Mouse (Mus musculus) liver (tissue): ENCODE measurements around the gene Depdc1b.

ENCODE experiments used
- DNase-seq: peaks from one replicate; pipeline ENCODE4 v3.0.0-alpha.2; 2020; ENCODE audit warnings: mixed read lengths

Depdc1b gene

DNA sequence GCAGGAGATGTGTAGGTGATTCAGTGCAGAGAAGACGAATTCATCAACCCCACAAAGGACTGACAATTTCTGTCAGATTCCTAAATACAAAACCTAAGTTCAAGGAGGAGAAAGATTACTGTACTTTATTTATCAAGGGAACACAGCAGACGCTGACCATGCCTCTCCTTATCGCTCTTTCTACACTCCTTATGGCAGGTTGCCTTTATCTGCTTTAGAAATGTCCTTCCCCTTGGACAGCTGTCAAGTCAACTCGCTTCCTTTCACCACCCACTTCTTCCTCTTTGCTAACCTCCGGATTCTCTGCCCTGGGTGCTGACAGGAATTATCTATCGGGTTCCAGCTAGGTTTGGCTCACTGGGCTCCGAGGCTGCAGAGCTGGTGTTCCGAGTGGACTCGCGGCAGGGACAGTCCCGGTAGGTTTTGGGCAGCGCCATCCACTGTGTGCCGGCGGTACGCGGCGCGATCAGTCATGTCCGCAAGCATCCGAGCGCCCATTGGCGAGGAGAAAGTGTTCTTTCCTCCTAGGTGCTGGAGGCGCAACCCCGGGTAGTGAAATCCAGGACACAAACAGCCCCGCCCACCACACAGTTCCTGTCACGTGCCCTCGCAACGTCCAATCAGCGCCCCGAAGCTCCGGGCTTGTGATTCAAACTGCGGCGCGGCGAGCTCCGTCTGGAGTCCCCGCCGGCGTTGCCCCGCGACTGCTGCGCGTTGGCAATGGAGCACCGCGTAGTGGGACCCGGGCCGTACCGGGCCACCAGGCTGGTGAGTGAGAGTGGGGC, at the start of gene Depdc1b:
Depdc1b (plus strand) TSS at position 631 of the 785 bp plus-strand sequence.
- peak; percentile 97 for DNase-seq

- DNase-seq, result no peak
These were observed 48.1 kb upstream of the Depdc1b start for GRCm38 (mm10) chr13:108267841-108268634.

DNA sequence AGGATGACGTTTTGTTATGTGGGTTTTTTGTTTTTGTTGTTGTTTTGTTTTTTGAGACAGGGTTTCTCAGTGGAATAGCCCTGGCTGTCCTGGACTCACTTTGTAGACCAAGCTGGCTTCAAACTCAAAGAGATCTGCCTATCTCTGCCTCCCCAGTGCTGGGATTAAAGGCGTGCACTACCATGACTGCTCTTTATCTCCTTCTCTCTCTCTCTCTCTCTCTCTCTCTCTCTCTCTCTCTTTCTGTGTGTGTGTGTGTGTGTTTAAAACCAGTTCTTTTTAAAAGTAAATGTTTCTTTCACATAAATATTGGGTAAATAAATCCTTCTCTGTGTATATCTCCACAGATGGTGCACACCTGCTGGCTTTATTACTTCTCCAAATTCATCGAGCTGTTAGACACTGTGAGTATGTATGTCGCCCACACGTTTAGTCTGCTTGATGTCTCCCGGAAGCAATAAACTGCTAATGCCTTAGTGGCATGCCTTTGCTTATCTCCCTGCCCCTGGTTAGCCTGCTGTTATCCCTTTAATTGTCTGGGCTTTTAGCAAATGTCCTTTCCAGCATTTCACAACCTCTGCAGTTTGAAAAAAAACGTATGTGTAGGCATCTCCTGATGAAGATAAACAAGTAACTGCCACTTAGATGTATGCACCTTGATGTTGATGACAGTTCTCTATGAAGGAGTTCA, 44.5 kb upstream of the Depdc1b start:
- no peak for DNase-seq

DNA sequence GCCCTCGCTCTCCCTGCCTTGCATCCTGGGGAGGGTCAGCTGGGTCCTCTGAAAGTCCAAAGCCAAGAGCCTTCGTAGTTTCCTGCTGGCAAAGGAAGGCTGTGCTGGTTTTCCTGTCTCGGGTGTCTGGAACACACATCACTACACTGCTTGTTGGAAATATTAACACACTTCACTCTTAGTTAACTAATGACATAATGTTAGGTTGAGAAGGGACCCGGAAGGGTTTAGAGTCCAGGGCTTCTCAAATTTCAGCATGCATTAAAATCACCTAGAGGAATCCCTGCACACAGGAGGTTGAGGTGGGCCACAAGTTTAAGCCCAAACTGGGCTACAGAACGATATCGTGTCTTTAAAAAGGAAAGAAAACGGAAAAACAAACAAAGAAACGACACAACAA, 43.8 kb upstream of the Depdc1b start:
- no peak for DNase-seq

DNA sequence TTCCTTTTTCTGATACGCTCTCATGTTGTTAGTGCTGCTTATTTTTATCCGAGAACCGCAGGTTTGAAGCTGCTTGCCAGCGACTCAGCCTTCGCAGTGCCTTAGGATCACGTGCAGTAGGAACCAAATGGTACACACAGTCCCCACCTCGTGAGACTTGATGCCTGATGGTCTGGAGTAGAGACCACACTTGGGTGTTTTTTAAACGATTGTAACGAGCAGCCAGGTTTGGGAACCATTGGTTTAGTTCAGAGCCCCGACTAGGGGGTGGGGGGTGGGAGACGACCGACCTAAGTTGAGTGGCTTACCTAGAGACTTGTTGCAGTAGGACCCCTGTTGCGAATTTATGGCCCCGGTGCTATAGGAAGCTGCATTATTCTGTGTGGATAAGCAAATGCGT, 43.1 kb upstream of the Depdc1b start:
- no peak for DNase-seq

- no peak for DNase-seq
These were observed 42.7 kb upstream of the Depdc1b start for GRCm38 (mm10) chr13:108273456-108273855.

- DNase-seq, result no peak
These were observed 39.6 kb upstream of the Depdc1b start for GRCm38 (mm10) chr13:108276561-108276960.

DNA sequence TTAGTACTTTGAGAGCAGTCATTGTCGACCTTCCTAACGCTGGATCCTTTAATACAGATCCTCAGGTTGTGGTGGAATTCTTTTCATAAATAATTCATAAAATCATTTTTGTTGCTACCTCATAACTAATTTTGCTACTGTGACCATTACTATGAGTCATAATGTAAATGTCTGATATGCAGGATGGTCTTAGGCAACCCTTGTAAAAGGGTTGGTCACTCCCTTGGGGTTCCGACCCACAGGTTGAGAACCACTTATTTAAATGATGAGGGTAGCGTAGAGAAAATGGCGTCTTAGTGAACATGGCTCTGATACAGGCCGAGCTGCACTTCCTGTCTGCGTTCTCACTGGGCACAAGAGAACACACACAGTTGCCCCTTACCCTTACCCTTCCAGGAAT, 38.8 kb upstream of the Depdc1b start:
- no peak for DNase-seq

- no peak for DNase-seq
These were observed 37.5 kb upstream of the Depdc1b start for GRCm38 (mm10) chr13:108278592-108278991.

GRCm38 (mm10) chr13:108284312-108284711, 31.8 kb upstream of the Depdc1b start:
- no peak for DNase-seq

DNA sequence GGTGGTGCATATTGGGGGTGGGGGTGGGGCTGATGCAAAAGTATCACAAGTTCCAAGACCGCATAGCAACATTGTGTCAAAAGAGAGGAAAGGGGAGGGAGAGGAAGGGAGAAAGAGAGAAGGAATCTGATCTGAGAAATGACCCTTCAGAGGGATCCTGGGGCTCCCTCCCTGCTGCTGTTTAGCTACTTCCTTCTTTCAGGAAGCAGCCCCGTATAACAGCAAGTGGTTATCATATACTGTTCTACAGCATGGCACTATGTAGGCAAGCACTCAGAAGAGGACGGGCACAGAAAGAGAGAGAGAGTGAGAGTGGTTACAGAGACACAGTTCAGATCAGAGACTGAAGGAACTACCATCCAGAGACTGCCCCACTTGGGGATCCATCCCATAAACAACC, 28.2 kb upstream of the Depdc1b start:
- no peak for DNase-seq

GRCm38 (mm10) chr13:108289436-108289835, 26.7 kb upstream of the Depdc1b start:
- no peak for DNase-seq

GRCm38 (mm10) chr13:108290314-108290713, 25.8 kb upstream of the Depdc1b start:
- DNase-seq, result no peak

DNA sequence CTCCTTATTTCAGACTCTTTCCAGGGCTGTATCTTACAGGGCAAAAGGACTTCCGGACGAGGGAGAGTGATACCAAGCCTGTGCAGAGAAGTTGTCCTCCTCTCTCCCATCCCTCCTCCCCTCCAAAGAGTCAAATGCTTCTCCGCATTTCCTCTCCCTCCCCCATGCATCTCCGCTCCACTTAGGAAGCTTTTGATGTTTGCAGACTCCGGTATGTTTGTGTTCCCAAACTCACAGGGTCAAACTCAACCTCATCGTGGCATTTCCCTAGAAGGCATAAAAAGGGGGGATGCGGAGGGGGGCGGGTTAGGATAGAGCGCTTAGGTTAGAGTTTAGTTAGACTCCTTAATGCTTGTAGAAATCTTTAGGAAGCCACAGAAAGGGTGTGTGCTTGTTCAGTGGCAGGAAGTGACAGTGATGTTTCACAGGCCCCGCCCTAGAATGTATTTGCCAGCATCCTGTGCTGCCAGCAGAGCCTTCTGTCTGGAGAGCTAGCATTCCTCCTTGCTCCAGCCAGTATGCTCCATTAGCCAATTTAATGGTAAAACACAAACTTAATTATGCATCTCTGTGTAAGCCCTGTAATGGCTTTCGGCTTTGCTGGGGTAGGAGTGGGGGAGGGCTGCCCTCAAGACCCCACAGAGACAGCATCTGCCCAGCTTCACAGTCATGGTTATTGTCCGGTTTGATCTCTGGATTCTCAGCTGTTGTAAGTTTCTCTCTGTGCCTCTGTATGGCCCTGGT, 18.6 kb upstream of the Depdc1b start:
- peak; percentile 62 for DNase-seq

DNA sequence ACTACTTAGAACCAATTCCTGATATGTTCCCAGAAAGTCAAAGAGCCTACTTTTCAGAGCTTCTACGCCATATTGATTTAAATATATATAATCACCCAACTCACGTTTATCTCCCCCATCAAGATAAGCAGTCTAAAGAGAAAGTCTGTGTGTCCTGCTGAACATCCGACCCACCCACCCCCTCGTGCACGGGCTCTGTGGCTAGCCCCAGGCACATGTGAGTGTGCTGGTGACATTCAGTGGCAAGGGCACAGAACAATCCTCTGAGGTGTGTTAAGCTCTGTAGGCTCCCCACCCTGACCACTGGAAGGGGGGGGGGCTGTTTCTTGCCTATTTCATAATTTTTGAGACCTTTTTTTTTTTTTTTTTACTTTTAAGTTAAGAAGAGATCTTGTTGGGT, 17.9 kb upstream of the Depdc1b start:
- no peak for DNase-seq

DNA sequence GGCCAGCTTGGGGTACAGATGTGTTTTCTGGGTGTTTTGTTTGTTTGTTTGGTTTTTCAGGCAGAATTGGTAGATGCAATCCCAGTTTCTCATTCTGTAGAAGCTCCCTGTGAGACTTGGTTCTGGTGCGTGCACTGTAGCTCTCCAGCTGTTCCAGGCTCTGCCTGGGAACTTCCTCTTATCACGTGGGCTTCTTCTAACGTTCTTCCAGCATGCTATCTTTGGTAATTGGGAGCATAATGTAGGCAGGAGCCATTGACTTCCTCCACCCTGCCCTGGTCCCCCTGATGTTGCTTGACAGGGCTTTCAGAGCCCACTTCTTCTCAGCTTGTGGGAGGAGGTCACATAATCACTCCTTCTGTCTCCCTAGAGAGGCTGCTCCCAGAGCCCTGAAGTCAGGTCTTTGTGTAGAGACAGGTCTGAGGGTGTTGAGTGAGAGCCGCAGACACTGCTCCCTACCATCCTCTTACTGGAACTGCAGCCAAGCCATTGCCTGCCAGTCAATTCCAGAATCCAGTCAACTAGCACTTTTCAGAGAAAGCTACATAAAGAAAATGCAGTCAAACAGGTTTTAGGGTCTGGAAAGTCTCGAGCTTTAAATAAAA, 15.7 kb upstream of the Depdc1b start:
- DNase-seq, result no peak

DNA sequence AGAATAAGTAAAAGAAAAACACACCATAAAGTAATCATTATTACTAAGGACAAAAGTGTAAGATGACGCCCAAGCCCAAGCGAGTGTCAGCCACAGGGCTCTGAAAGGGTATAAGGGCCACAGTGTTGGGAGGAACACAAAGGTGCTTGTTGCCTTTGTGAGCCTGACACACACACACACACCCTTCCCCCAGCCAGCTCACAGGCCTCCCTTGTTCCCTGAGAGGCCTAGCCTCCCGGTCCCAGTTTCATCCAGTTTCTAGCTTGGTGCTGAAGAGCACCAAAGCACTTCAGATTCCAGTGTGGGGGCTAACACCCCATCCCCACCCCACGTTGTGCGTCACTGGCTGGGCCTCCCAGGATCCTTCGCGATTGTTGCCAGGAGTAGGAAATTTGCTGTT, 14.7 kb upstream of the Depdc1b start:
- DNase-seq, result no peak

GRCm38 (mm10) chr13:108302957-108303675, 13.0 kb upstream of the Depdc1b start:
- no peak for DNase-seq

DNA sequence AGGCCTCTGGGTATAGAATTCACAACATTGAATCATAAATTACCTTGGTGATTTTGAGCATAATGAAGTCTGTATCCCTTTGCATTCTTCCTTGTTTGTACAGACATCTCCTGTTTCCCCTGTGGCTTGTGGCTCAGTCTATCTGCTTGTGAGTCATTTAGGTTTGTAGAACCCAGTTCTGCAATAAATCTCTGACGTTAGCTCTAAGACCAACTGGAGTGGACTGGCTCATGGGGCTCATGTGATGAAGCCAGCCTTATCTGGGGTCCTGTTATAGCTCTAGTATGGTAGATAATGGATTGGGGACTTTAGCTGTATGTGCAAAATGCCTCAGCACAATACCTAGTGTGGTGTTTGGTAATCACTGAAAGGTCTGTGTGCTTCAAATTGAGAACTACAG, 12.3 kb upstream of the Depdc1b start:
- DNase-seq, result no peak

DNA sequence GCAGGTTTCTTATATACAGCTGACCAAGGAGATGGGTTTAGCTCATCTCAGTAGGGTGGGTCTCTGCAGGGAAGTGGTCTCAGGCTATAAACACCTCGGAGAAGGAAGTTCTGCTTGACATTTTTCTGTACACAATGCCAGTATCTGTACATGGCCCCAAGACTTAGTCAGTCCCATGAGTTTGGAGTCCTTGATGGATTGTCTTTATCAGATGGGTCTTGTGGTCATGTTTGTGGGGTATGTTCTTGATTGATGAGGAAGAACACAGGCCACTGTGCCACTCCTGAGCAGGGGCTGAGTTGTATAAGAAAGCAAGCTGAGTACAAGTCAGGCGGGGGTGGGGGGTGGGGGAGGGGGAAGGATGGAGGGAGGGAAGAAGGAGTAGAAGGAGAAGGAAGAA, 11.5 kb upstream of the Depdc1b start:
- no peak for DNase-seq

- DNase-seq, result peak; percentile 80
These were observed 363 bp downstream of the Depdc1b start for GRCm38 (mm10) chr13:108316487-108316903.

DNA sequence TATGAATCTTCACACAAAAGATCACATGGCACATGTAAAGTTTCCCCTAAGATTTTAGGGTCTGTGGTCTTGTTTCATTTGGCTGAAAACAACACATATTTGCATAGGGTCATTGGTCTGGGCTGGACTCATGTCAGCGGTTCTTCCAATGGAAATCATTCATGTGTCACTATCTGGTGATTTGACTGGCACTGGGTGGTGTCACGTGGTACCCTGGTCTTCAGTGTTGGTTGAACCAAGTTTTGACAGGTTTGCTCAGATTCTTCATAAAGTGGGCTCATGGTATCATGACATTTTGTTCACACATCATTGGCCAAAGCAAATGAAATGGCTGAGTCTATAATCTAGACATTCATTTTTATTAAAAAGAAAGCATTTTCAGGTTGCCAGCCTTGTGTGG, 1.3 kb downstream of the Depdc1b start:
- DNase-seq, result no peak
